Mouse (Mus musculus): ENCODE data around the gene Fgr. TPM values are rescaled to one million over a fixed set of nuclear protein-coding genes. Genes with fewer than 3 reads are reported as not detected.
"Not testable (repeated sequence)": the region's sequence is repeated elsewhere in the genome, so short reads cannot be mapped to it uniquely, and the experiment has no call there.

Fgr gene
- polyA plus RNA-seq (2015; fragmentation: Nextera tagmentation; extraction: Ambion mirVana), result 1.2 and 1.8 TPM in 2 replicates

GRCm38 (mm10) chr4:132973814-132974398 is at the start of gene Fgr:
Gene Fgr (plus strand): TSS chr4:132974095.
- Histone ChIP-seq H3K27ac (ENCODE audit: low read length) (no peak within 1 kb of the TSS), H3K4me2 (ENCODE audit: low read depth, low read length) (peak within 1 kb of the TSS; percentile 38), H3K27me3 (ENCODE audit: control insufficient read depth, insufficient read depth, low read length) (peaks cover 17% of the 10 kb centered on the region; the same call in 1 of the 2 replicates), H3K36me3 (ENCODE audit: control insufficient read depth, insufficient read depth, low read length) (no peaks in the 10 kb centered on the region), H3K4me3 (replicated peaks; ENCODE audit: low read length) (peak within 1 kb of the TSS; percentile 14), H3K4me1 (ENCODE audit: control insufficient read depth, insufficient read depth, low read length) (peaks cover 12% of the 10 kb centered on the region), H3K9ac (ENCODE audit: low read length) (peak within 1 kb of the TSS; percentile 34), H3K9me3 (replicated peaks; ENCODE audit: control insufficient read depth, low read length) (no peaks in the 10 kb centered on the region)
- 18% methylated on average over 21 of the region's 21 CpGs for WGBS
- ATAC-seq (ENCODE audit: insufficient read depth, low FRiP score), result no peak

- not testable (repeated sequence) for H3K27ac ChIP-seq (ENCODE audit: low read length)
Observed at GRCm38 (mm10) chr4:132926520-132926919, 47.4 kb upstream of the Fgr start.

GRCm38 (mm10) chr4:132930784-132931183 is 43.1 kb upstream of the Fgr start:
- Histone ChIP-seq H3K4me1 (ENCODE audit: control insufficient read depth, insufficient read depth, low read length) (no peaks in the 10 kb centered on the region), H3K36me3 (ENCODE audit: control insufficient read depth, insufficient read depth, low read length) (no peaks in the 10 kb centered on the region), H3K4me3 (replicated peaks; ENCODE audit: low read length) (no peak overlapping the region), H3K4me2 (ENCODE audit: low read depth, low read length) (no peak overlapping the region), H3K9ac (ENCODE audit: low read length) (no peak overlapping the region), H3K27me3 (ENCODE audit: control insufficient read depth, insufficient read depth, low read length) (no peaks in the 10 kb centered on the region), H3K27ac (ENCODE audit: low read length) (no peak overlapping the region), H3K9me3 (replicated peaks; ENCODE audit: control insufficient read depth, low read length) (no peaks in the 10 kb centered on the region)
- 8% methylated on average over 8 of the region's 8 CpGs for WGBS
- ATAC-seq (ENCODE audit: insufficient read depth, low FRiP score), result no peak

More at GRCm38 (mm10) chr4:132926520-132926919, 47.4 kb upstream of the Fgr start:
- H3K36me3 ChIP-seq (ENCODE audit: control insufficient read depth, insufficient read depth, low read length); H3K9me3 ChIP-seq (replicated peaks; ENCODE audit: control insufficient read depth, low read length); H3K4me1 ChIP-seq (ENCODE audit: control insufficient read depth, insufficient read depth, low read length); H3K4me2 ChIP-seq (ENCODE audit: low read depth, low read length); H3K9ac ChIP-seq (ENCODE audit: low read length); ATAC-seq (ENCODE audit: insufficient read depth, low FRiP score); H3K27me3 ChIP-seq (ENCODE audit: control insufficient read depth, insufficient read depth, low read length); H3K4me3 ChIP-seq (replicated peaks; ENCODE audit: low read length): not testable (repeated sequence)
- 53% methylated on average over 2 of the region's 2 CpGs for WGBS

GRCm38 (mm10) chr4:132932752-132933404 is 41.0 kb upstream of the Fgr start:
- WGBS, result 86% methylated on average over 4 of the region's 4 CpGs
- H3K4me1 ChIP-seq (ENCODE audit: control insufficient read depth, insufficient read depth, low read length), result no peaks in the 10 kb centered on the region
- H3K36me3 ChIP-seq (ENCODE audit: control insufficient read depth, insufficient read depth, low read length), result no peaks in the 10 kb centered on the region
- no peak overlapping the region for H3K4me2 ChIP-seq (ENCODE audit: low read depth, low read length)
- no peak overlapping the region for H3K4me3 ChIP-seq (replicated peaks; ENCODE audit: low read length)
- H3K27ac ChIP-seq (ENCODE audit: low read length), result no peak overlapping the region
- H3K27me3 ChIP-seq (ENCODE audit: control insufficient read depth, insufficient read depth, low read length), result no peaks in the 10 kb centered on the region
- no peaks in the 10 kb centered on the region for H3K9me3 ChIP-seq (replicated peaks; ENCODE audit: control insufficient read depth, low read length)
- ATAC-seq (ENCODE audit: insufficient read depth, low FRiP score), result no peak
- no peak overlapping the region for H3K9ac ChIP-seq (ENCODE audit: low read length)

- H3K9me3 ChIP-seq (replicated peaks; ENCODE audit: control insufficient read depth, low read length), result no peaks in the 10 kb centered on the region
- no peaks in the 10 kb centered on the region for H3K36me3 ChIP-seq (ENCODE audit: control insufficient read depth, insufficient read depth, low read length)
- H3K4me2 ChIP-seq (ENCODE audit: low read depth, low read length), result no peak overlapping the region
- H3K4me3 ChIP-seq (replicated peaks; ENCODE audit: low read length), result no peak overlapping the region
- ATAC-seq (ENCODE audit: insufficient read depth, low FRiP score), result no peak
- no peak overlapping the region for H3K27ac ChIP-seq (ENCODE audit: low read length)
- WGBS, result 20% methylated on average over 7 of the region's 7 CpGs
- H3K4me1 ChIP-seq (ENCODE audit: control insufficient read depth, insufficient read depth, low read length), result peaks cover 5% of the 10 kb centered on the region
- H3K27me3 ChIP-seq (ENCODE audit: control insufficient read depth, insufficient read depth, low read length), result no peaks in the 10 kb centered on the region
- H3K9ac ChIP-seq (ENCODE audit: low read length), result no peak overlapping the region
Observed at GRCm38 (mm10) chr4:132934639-132935038, 39.3 kb upstream of the Fgr start.

- H3K4me3 ChIP-seq (replicated peaks; ENCODE audit: low read length), result no peak overlapping the region
- H3K27ac ChIP-seq (ENCODE audit: low read length), result peak overlapping the region; percentile 32
- no peak overlapping the region for H3K4me2 ChIP-seq (ENCODE audit: low read depth, low read length)
- WGBS, result 52% methylated on average over 12 of the region's 12 CpGs
- H3K9ac ChIP-seq (ENCODE audit: low read length), result peak overlapping the region; percentile 52
- no peaks in the 10 kb centered on the region for H3K36me3 ChIP-seq (ENCODE audit: control insufficient read depth, insufficient read depth, low read length)
- H3K9me3 ChIP-seq (replicated peaks; ENCODE audit: control insufficient read depth, low read length), result no peaks in the 10 kb centered on the region
- peaks cover 5% of the 10 kb centered on the region for H3K4me1 ChIP-seq (ENCODE audit: control insufficient read depth, insufficient read depth, low read length)
- no peak for ATAC-seq (ENCODE audit: insufficient read depth, low FRiP score)
- H3K27me3 ChIP-seq (ENCODE audit: control insufficient read depth, insufficient read depth, low read length), result no peaks in the 10 kb centered on the region; the same call in 1 of the 2 replicates
Observed at GRCm38 (mm10) chr4:132938181-132938941, 35.5 kb upstream of the Fgr start.

GRCm38 (mm10) chr4:132939421-132940127 is 34.3 kb upstream of the Fgr start:
- ATAC-seq (ENCODE audit: insufficient read depth, low FRiP score), result no peak

GRCm38 (mm10) chr4:132941012-132941729 is 32.7 kb upstream of the Fgr start:
- Histone ChIP-seq H3K27me3 (ENCODE audit: control insufficient read depth, insufficient read depth, low read length) (no peaks in the 10 kb centered on the region; the same call in 1 of the 2 replicates), H3K9me3 (replicated peaks; ENCODE audit: control insufficient read depth, low read length) (no peaks in the 10 kb centered on the region), H3K27ac (ENCODE audit: low read length) (no peak overlapping the region), H3K4me3 (replicated peaks; ENCODE audit: low read length) (no peak overlapping the region), H3K36me3 (ENCODE audit: control insufficient read depth, insufficient read depth, low read length) (no peaks in the 10 kb centered on the region), H3K9ac (ENCODE audit: low read length) (no peak overlapping the region), H3K4me1 (ENCODE audit: control insufficient read depth, insufficient read depth, low read length) (peaks cover 18% of the 10 kb centered on the region), H3K4me2 (ENCODE audit: low read depth, low read length) (no peak overlapping the region)
- no peak for ATAC-seq (ENCODE audit: insufficient read depth, low FRiP score)
- WGBS, result 48% methylated on average over 23 of the region's 23 CpGs

More at GRCm38 (mm10) chr4:132939421-132940127, 34.3 kb upstream of the Fgr start:
- Histone ChIP-seq H3K9me3 (replicated peaks; ENCODE audit: control insufficient read depth, low read length) (no peaks in the 10 kb centered on the region), H3K4me2 (ENCODE audit: low read depth, low read length) (no peak overlapping the region), H3K27ac (ENCODE audit: low read length) (no peak overlapping the region), H3K27me3 (ENCODE audit: control insufficient read depth, insufficient read depth, low read length) (no peaks in the 10 kb centered on the region; the same call in 1 of the 2 replicates), H3K4me1 (ENCODE audit: control insufficient read depth, insufficient read depth, low read length) (peaks cover 5% of the 10 kb centered on the region), H3K9ac (ENCODE audit: low read length) (no peak overlapping the region), H3K4me3 (replicated peaks; ENCODE audit: low read length) (no peak overlapping the region), H3K36me3 (ENCODE audit: control insufficient read depth, insufficient read depth, low read length) (no peaks in the 10 kb centered on the region)
- 29% methylated on average over 22 of the region's 22 CpGs for WGBS

Measured in stomach, embryonic 16.5 days (tissue).